Mouse (Mus musculus) kidney, adult 18-20 months (tissue): Measurements from ENCODE around the gene Cpxcr1.

Experiments
- DNase-seq: peaks from one replicate; pipeline ENCODE4 v3.0.0; 2021

Cpxcr1 gene

GRCm38 (mm10) chrX:116448644-116449043 is at the start of gene Cpxcr1:
Gene Cpxcr1, plus strand, starts transcription at chrX:116448944.
- DNase-seq, result no peak
